Mouse (Mus musculus): Measurements from ENCODE around the gene Rp9. TPM values are rescaled to one million over a fixed set of nuclear protein-coding genes. Genes with fewer than 3 reads are reported as not detected.

Gene Rp9
- total RNA-seq, 2 experiments from 2014 or later: 42.9 to 44.0 TPM

GRCm38 (mm10) chr9:22366221-22366620 is 103.3 kb downstream of the Rp9 start:
- DNase-seq: no peak

Other genes with a start within 250 kb of the Rp9 start
- gene Zfp809, start 244.0 kb downstream of the Rp9 start, total RNA-seq (2021): 10 to 100 TPM; 30.4 to 37.4 TPM
- 1 to 10 TPM in 1 of 2 experiments, under 1 TPM in 1; 0.90 to 1.3 TPM for gene Zfp599, start 209.8 kb downstream of the Rp9 start, total RNA-seq (2021)
- 10 to 100 TPM in 1 of 2 experiments, 1 to 10 TPM in 1; 9.2 to 12.4 TPM for gene Zfp810, start 162.1 kb downstream of the Rp9 start, total RNA-seq (2021)
- 10 to 100 TPM; 15.8 to 19.8 TPM for gene Anln, start 80.6 kb downstream of the Rp9 start, total RNA-seq (2021)
- gene 9530077C05Rik, start 58.2 kb downstream of the Rp9 start, total RNA-seq (2021): 1 to 10 TPM; 4.3 to 5.2 TPM
- not detected for gene Gm17545, start 15.5 kb downstream of the Rp9 start, total RNA-seq (2021)
- gene Bbs9, start 6.0 kb upstream of the Rp9 start, total RNA-seq (2021): 10 to 100 TPM; 12.0 to 16.4 TPM

All from adrenal gland, postnatal 10 days (tissue).